Mouse (Mus musculus): ENCODE results near the gene Hyal1. TPM values are rescaled to one million over a fixed set of nuclear protein-coding genes. Genes with fewer than 3 reads are reported as not detected.

Gene Hyal1
- total RNA-seq (2014; fragmentation: Nextera tagmentation): 6.6 and 7.3 TPM in 2 replicates
- 1.9 and 2.3 TPM in 2 replicates for total RNA-seq (2017)
- polyA plus RNA-seq (2012): 1.4 and 2.2 TPM in 2 replicates

DNA sequence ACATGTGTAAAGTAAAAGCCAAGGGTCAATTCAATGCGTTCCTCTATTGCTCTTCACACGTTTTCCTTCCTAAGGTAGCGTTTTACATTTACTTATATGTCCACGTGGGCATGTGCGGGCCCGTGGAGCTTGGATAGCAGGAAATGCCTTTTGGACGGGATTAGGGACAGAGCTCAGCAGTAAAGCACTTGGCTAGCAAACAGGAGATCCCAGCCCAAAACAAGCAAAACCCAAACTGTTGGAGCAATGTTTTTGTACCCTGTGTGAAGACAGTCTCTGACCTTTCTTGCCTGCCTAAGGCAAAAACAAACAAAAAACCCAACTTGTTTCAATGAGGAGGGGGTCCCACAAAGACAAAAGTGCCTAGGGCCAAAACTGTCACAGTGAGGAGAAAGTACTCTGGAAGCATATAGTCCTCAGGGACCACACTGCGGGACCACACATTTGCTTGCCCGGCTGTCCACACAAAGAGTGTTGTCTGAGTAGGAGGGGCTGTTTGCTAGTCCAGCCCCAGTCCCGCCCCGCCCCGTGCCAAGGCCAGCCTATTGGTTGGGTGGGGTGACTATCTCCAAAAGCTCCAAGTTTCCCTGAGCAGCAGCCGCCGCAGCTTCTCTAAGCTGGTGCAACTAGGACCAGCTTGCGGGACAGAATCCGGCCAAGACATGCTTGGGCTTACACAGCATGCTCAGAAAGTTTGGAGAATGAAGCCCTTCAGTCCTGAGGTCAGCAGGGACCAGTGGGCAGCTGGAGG lies at the start of gene Hyal1:
TSS of gene Hyal1 (plus strand) at position 571 of the 751 bp plus-strand sequence.
- ATAC-seq (ENCODE audit: extremely low read depth, insufficient number of reproducible peaks, low FRiP score, poor library complexity, severe bottlenecking) (peak; percentile 43; the same call in 1 of the 2 replicates), DNase-seq (ENCODE audit: low spot score) (peak; percentile 85)
- Histone ChIP-seq H3K4me3 (ENCODE audit: low read depth, low read length) (peak within 1 kb of the TSS; percentile 67), H3K36me3 (replicated peaks) (peaks cover 36% of the 10 kb centered on the region), H3K9me3 (replicated peaks) (no peaks in the 10 kb centered on the region), H3K4me1 (ENCODE audit: insufficient read depth, low read depth, low read length) (peaks cover 79% of the 10 kb centered on the region), H3K27me3 (ENCODE audit: insufficient read depth, low read length) (no peaks in the 10 kb centered on the region)
- no peak for TF ChIP-seq GATA2 (IDR thresholded peaks at IDR 0.05; ENCODE audit: borderline replicate concordance, low read depth, low read length)
- no peak for TF ChIP-seq CTCF (IDR thresholded peaks at IDR 0.05; ENCODE audit: low read depth, low read length)
- no peak for TF ChIP-seq TAL1 (conservative IDR thresholded peaks at IDR 0.05; ENCODE audit: low read depth, low read length)
- TF ChIP-seq GATA1 (IDR thresholded peaks at IDR 0.05; ENCODE audit: borderline replicate concordance, low read length): no peak
- TF ChIP-seq POLR2AphosphoS5 (IDR thresholded peaks at IDR 0.05; ENCODE audit: insufficient replicate concordance, low read depth, low read length): no peak

DNA sequence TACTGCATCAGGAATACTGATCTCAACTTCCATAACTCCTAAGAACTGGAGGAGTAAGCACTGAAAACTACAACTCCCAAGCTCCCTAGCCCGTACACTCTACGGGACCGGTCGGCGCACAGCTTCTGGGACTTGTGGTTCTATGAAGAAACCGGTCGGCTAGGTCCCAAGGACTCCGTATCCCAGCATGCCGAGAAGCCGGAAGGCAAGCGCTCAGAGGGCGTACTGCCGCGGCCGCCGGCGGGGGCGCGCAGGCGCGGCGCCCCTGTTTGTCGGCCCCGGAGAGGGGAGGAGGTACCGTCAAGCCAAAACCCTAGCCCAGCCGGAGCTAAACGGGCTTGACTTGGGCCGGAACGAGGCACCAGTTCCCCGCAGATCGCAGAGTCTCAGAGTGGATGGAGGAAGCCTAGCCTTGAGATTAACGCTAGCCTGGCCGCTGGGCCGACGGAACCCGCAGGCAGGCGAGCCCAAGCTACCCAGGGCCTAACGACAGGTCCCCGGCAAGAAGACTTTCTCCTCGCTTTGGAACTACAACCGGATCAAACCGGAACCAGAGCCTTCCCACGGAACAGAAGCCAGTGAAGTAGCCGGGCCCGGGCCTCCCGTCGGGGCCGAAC lies 42.8 kb upstream of the Hyal1 start, which contains the start of gene Tmem115:
TSS of gene Tmem115 (plus strand) at position 155 of the 617 bp plus-strand sequence.
- peak; percentile 91 for ATAC-seq (ENCODE audit: extremely low read depth, insufficient number of reproducible peaks, low FRiP score, poor library complexity, severe bottlenecking)
- H3K36me3 ChIP-seq (replicated peaks): peaks cover 37% of the 10 kb centered on the region

DNA sequence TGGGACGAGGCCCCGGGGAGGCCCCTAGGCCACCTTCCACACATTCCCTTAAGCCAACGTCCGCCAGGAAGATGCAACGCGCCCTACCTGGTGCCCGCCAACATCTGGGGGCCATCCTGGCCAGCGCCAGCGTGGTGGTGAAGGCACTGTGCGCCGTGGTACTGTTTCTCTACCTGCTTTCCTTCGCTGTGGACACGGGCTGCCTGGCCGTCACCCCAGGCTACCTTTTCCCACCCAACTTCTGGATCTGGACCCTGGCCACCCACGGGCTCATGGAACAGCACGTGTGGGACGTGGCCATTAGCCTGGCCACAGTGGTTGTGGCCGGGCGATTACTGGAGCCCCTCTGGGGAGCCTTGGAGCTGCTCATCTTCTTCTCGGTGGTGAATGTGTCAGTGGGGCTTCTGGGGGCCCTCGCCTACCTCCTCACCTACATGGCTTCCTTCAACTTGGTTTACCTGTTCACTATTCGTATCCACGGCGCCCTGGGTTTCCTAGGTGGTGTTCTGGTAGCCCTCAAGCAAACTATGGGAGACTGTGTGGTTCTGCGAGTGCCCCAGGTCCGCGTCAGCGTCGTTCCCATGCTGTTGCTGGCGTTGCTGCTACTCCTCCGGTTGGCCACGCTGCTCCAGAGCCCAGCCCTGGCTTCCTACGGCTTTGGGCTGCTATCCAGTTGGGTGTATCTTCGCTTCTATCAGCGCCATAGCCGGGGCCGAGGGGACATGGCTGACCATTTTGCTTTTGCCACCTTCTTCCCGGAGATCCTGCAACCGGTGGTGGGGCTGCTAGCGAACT lies 42.1 kb upstream of the Hyal1 start:
- DNase-seq (ENCODE audit: low spot score) (peak; percentile 34), ATAC-seq (ENCODE audit: extremely low read depth, insufficient number of reproducible peaks, low FRiP score, poor library complexity, severe bottlenecking) (no peak)
- H3K4me1 ChIP-seq (ENCODE audit: insufficient read depth, low read depth, low read length): peaks cover 54% of the 10 kb centered on the region
- H3K9me3 ChIP-seq (replicated peaks): no peaks in the 10 kb centered on the region
- TF ChIP-seq TAL1 (conservative IDR thresholded peaks at IDR 0.05; ENCODE audit: low read depth, low read length) (no peak), GATA1 (IDR thresholded peaks at IDR 0.05; ENCODE audit: borderline replicate concordance, low read length) (no peak), CTCF (IDR thresholded peaks at IDR 0.05; ENCODE audit: low read depth, low read length) (no peak), POLR2AphosphoS5 (IDR thresholded peaks at IDR 0.05; ENCODE audit: insufficient replicate concordance, low read depth, low read length) (no peak), GATA2 (IDR thresholded peaks at IDR 0.05; ENCODE audit: borderline replicate concordance, low read depth, low read length) (no peak)
- peaks cover 11% of the 10 kb centered on the region for H3K27me3 ChIP-seq (ENCODE audit: insufficient read depth, low read length)
- peaks cover 44% of the 10 kb centered on the region for H3K36me3 ChIP-seq (replicated peaks)
- H3K4me3 ChIP-seq (ENCODE audit: low read depth, low read length): peak overlapping the region; percentile 76

More for the DNA sequence above, 42.8 kb upstream of the Hyal1 start, which contains the start of gene Tmem115:
- H3K4me1 ChIP-seq (ENCODE audit: insufficient read depth, low read depth, low read length): peaks cover 51% of the 10 kb centered on the region
- TF ChIP-seq GATA1 (IDR thresholded peaks at IDR 0.05; ENCODE audit: borderline replicate concordance, low read length): no peak
- H3K27me3 ChIP-seq (ENCODE audit: insufficient read depth, low read length): peaks cover 16% of the 10 kb centered on the region
- no peaks in the 10 kb centered on the region for H3K9me3 ChIP-seq (replicated peaks)
- DNase-seq (ENCODE audit: low spot score): peak; percentile 96
- peak within 1 kb of the TSS; percentile 76 for H3K4me3 ChIP-seq (ENCODE audit: low read depth, low read length)

- Histone ChIP-seq H3K4me1 (ENCODE audit: insufficient read depth, low read depth, low read length) (peaks cover 84% of the 10 kb centered on the region), H3K9me3 (replicated peaks) (no peaks in the 10 kb centered on the region), H3K36me3 (replicated peaks) (peaks cover 63% of the 10 kb centered on the region), H3K4me3 (ENCODE audit: low read depth, low read length) (no peak overlapping the region), H3K27me3 (ENCODE audit: insufficient read depth, low read length) (no peaks in the 10 kb centered on the region)
- TF ChIP-seq GATA2 (IDR thresholded peaks at IDR 0.05; ENCODE audit: borderline replicate concordance, low read depth, low read length) (no peak), POLR2AphosphoS5 (IDR thresholded peaks at IDR 0.05; ENCODE audit: insufficient replicate concordance, low read depth, low read length) (no peak), GATA1 (IDR thresholded peaks at IDR 0.05; ENCODE audit: borderline replicate concordance, low read length) (no peak), TAL1 (conservative IDR thresholded peaks at IDR 0.05; ENCODE audit: low read depth, low read length) (no peak), CTCF (IDR thresholded peaks at IDR 0.05; ENCODE audit: low read depth, low read length) (no peak)
- no peak for ATAC-seq (ENCODE audit: extremely low read depth, insufficient number of reproducible peaks, low FRiP score, poor library complexity, severe bottlenecking)
- no peak for DNase-seq (ENCODE audit: low spot score)
These were observed 38.5 kb upstream of the Hyal1 start for GRCm38 (mm10) chr9:107538231-107538630.

DNA sequence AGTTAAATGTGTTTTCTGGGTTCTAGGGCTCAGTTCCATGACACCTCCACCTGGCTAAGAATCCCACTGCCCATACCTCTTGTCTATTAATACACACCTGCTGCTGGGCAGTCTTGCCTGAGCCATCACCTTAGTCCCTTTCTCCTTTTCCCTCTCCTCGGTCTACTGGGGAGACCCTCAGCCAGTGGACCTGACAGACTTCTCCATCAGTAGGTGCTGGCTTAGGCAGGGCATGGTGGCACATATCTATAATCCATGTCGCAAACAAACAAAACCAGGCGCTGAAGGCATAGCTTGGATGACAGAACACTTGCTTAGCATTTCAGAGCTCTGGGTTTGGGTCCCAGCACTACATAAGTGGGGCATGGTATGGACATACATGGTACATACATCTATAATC lies 38.0 kb upstream of the Hyal1 start:
- DNase-seq (ENCODE audit: low spot score) (no peak), ATAC-seq (ENCODE audit: extremely low read depth, insufficient number of reproducible peaks, low FRiP score, poor library complexity, severe bottlenecking) (no peak)
- no peaks in the 10 kb centered on the region for H3K9me3 ChIP-seq (replicated peaks)
- peaks cover 83% of the 10 kb centered on the region for H3K4me1 ChIP-seq (ENCODE audit: insufficient read depth, low read depth, low read length)
- H3K4me3 ChIP-seq (ENCODE audit: low read depth, low read length): no peak overlapping the region
- TF ChIP-seq GATA1 (IDR thresholded peaks at IDR 0.05; ENCODE audit: borderline replicate concordance, low read length) (no peak), GATA2 (IDR thresholded peaks at IDR 0.05; ENCODE audit: borderline replicate concordance, low read depth, low read length) (no peak), POLR2AphosphoS5 (IDR thresholded peaks at IDR 0.05; ENCODE audit: insufficient replicate concordance, low read depth, low read length) (no peak), CTCF (IDR thresholded peaks at IDR 0.05; ENCODE audit: low read depth, low read length) (no peak)
- H3K27me3 ChIP-seq (ENCODE audit: insufficient read depth, low read length): no peaks in the 10 kb centered on the region
- peaks cover 68% of the 10 kb centered on the region for H3K36me3 ChIP-seq (replicated peaks)

GRCm38 (mm10) chr9:107539940-107540339 lies 36.8 kb upstream of the Hyal1 start:
- Histone ChIP-seq H3K9me3 (replicated peaks) (no peaks in the 10 kb centered on the region), H3K27me3 (ENCODE audit: insufficient read depth, low read length) (no peaks in the 10 kb centered on the region), H3K36me3 (replicated peaks) (peaks cover 79% of the 10 kb centered on the region), H3K4me1 (ENCODE audit: insufficient read depth, low read depth, low read length) (peaks cover 82% of the 10 kb centered on the region), H3K4me3 (ENCODE audit: low read depth, low read length) (no peak overlapping the region)
- ATAC-seq (ENCODE audit: extremely low read depth, insufficient number of reproducible peaks, low FRiP score, poor library complexity, severe bottlenecking): no peak
- TF ChIP-seq GATA1 (IDR thresholded peaks at IDR 0.05; ENCODE audit: borderline replicate concordance, low read length) (no peak), CTCF (IDR thresholded peaks at IDR 0.05; ENCODE audit: low read depth, low read length) (no peak), TAL1 (conservative IDR thresholded peaks at IDR 0.05; ENCODE audit: low read depth, low read length) (no peak), GATA2 (IDR thresholded peaks at IDR 0.05; ENCODE audit: borderline replicate concordance, low read depth, low read length) (no peak), POLR2AphosphoS5 (IDR thresholded peaks at IDR 0.05; ENCODE audit: insufficient replicate concordance, low read depth, low read length) (no peak)
- no peak for DNase-seq (ENCODE audit: low spot score)

Measured in G1E (cell line).